Mouse (Mus musculus) liver, embryonic 16.5 days (tissue): Measurements from ENCODE around the gene Ccdc187. TPM values are rescaled to one million over a fixed set of nuclear protein-coding genes. Genes with fewer than 3 reads are reported as not detected.

Experiments used
- ATAC-seq: fragments of 200-750 bp; cut with Nextera tagmentation; 2 replicates; pipeline ENCODE4 v1.8.0; 2017; ENCODE audit warnings: low read depth, mild to moderate bottlenecking, moderate number of reproducible peaks, moderate library complexity
- H3K27ac ChIP-seq: fragments of 300-500 bp; sonication (generic); 2 replicates; pipeline ENCODE4 v1.5.1; 2014; ENCODE audit warnings: mild to moderate bottlenecking, low read length
- H3K27me3 ChIP-seq: fragments of 300-500 bp; sonication (generic); 2 replicates; pipeline ENCODE4 v1.6.1; 2014; ENCODE audit warnings: low read depth, low read length, mixed read lengths; ENCODE audit not compliant: control insufficient read depth, insufficient read depth
- H3K36me3 ChIP-seq: fragments of 300-500 bp; sonication (generic); 2 replicates; pipeline ENCODE4 v1.6.1; 2014; ENCODE audit warnings: mild to moderate bottlenecking; ENCODE audit not compliant: control insufficient read depth, insufficient read depth
- H3K4me1 ChIP-seq: fragments of 300-500 bp; sonication (generic); 2 replicates; pipeline ENCODE4 v1.6.1; 2014; ENCODE audit warnings: low read depth, low read length, mixed read lengths; ENCODE audit not compliant: control insufficient read depth
- H3K4me2 ChIP-seq: fragments of 300-500 bp; sonication (generic); 2 replicates; pipeline ENCODE4 v1.6.1; 2014; ENCODE audit warnings: low read depth, low read length, mixed read lengths
- H3K4me3 ChIP-seq: fragments of 300-500 bp; sonication (generic); 2 replicates; pipeline ENCODE4 v1.5.1; 2014; ENCODE audit warnings: low read depth, mild to moderate bottlenecking, low read length
- H3K9ac ChIP-seq: fragments of 300-500 bp; sonication (generic); 2 replicates; pipeline ENCODE4 v1.6.1; 2014; ENCODE audit warnings: low read depth, low read length
- H3K9me3 ChIP-seq: fragments of 300-500 bp; sonication (generic); replicated peaks from 2 replicates; pipeline ENCODE4 v1.6.1; 2016; ENCODE audit warnings: low read length; ENCODE audit not compliant: control insufficient read depth
- WGBS: fragments of 180-500 bp; shearing (Covaris S2); extraction: QIAGEN DNeasy Blood & Tissue Kit; methylation state at CpG from one replicate; pipeline ENCODE4 v1.1.7; 2014; ENCODE audit not compliant: insufficient replicate concordance; 5-methylcytosine and 5-hydroxymethylcytosine counted together
- polyA plus RNA-seq: library from polyadenylated mRNA; unstranded; fragments of >200 nt; fragmentation: Nextera tagmentation; extraction: Ambion mirVana; gene quantifications from 2 replicates; pipeline ENCODE4 v1.2.1, GENCODE M21; 2015

The Ccdc187 gene
- polyA plus RNA-seq, 1 experiment from 2014 or later: 0.05 TPM

GRCm38 (mm10) chr2:26240330-26240729 is 54.0 kb downstream of the Ccdc187 start:
- peaks cover 10% of the 10 kb centered on the region for H3K4me1 ChIP-seq
- no peaks in the 10 kb centered on the region for H3K9me3 ChIP-seq
- WGBS: 54% methylated on average over 9 of the region's 9 CpGs
- H3K4me3 ChIP-seq: no peak overlapping the region
- no peak overlapping the region for H3K27ac ChIP-seq
- no peak for ATAC-seq
- no peak overlapping the region for H3K9ac ChIP-seq
- no peaks in the 10 kb centered on the region for H3K27me3 ChIP-seq
- no peaks in the 10 kb centered on the region for H3K36me3 ChIP-seq
- H3K4me2 ChIP-seq: no peak overlapping the region

DNA sequence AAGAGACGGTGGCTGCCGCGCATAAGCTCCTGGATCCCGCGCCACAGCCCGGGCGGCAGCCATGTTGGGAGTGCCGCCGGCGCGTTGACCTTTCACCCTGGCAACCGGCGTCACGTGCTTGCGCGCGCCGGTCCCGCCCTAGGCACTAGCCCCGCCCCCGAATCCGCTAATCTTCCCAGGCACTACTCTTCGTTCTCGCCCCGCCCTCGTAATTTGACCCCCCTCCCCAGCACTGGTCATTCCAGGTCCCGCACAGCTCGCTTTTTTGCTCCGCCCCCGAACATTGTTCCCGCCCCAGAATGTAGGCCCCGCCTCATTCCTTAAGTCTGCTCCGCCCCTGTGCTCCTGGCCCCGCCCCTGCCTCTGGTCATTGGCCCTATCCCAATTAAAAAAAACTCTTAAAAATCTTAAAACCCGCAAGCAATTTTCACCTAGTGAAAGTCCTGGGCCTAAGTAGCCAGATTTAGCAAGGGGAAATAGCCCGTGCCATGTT is 57.0 kb downstream of the Ccdc187 start, which contains the start of gene Qsox2:
Gene Qsox2 (minus strand): TSS at position 236 of the 493 bp plus-strand sequence.
- Histone ChIP-seq H3K4me2 (peak within 1 kb of the TSS; percentile 91), H3K4me1 (peaks cover 13% of the 10 kb centered on the region), H3K9ac (peak within 1 kb of the TSS; percentile 89), H3K27me3 (no peaks in the 10 kb centered on the region), H3K36me3 (no peaks in the 10 kb centered on the region), H3K4me3 (peak within 1 kb of the TSS; percentile 92), H3K27ac (peak within 1 kb of the TSS; percentile 54), H3K9me3 (no peaks in the 10 kb centered on the region)
- ATAC-seq: peak; percentile 88
- WGBS: under 1% methylated on average over 35 of the region's 36 CpGs

- H3K4me1 ChIP-seq: peaks cover 13% of the 10 kb centered on the region
- 0% methylated on average over 46 of the region's 51 CpGs for WGBS
- H3K9ac ChIP-seq: peak overlapping the region; percentile 89
- no peaks in the 10 kb centered on the region for H3K27me3 ChIP-seq
- H3K4me3 ChIP-seq: peak overlapping the region; percentile 92
- peak overlapping the region; percentile 91 for H3K4me2 ChIP-seq
- H3K9me3 ChIP-seq: no peaks in the 10 kb centered on the region
- peak; percentile 40 for ATAC-seq
- no peaks in the 10 kb centered on the region for H3K36me3 ChIP-seq
- peak overlapping the region; percentile 54 for H3K27ac ChIP-seq
Observed at GRCm38 (mm10) chr2:26236681-26237289, 57.6 kb downstream of the Ccdc187 start.

- H3K27ac ChIP-seq: no peak overlapping the region
- H3K4me3 ChIP-seq: no peak overlapping the region
- H3K9ac ChIP-seq: no peak overlapping the region
- no peak for ATAC-seq
- no peaks in the 10 kb centered on the region for H3K27me3 ChIP-seq
- H3K36me3 ChIP-seq: no peaks in the 10 kb centered on the region
- peaks cover 13% of the 10 kb centered on the region for H3K4me1 ChIP-seq
- no peaks in the 10 kb centered on the region for H3K9me3 ChIP-seq
- WGBS: 56% methylated on average over 2 of the region's 2 CpGs
- H3K4me2 ChIP-seq: no peak overlapping the region
Observed at GRCm38 (mm10) chr2:26234771-26235170, 59.6 kb downstream of the Ccdc187 start.

DNA sequence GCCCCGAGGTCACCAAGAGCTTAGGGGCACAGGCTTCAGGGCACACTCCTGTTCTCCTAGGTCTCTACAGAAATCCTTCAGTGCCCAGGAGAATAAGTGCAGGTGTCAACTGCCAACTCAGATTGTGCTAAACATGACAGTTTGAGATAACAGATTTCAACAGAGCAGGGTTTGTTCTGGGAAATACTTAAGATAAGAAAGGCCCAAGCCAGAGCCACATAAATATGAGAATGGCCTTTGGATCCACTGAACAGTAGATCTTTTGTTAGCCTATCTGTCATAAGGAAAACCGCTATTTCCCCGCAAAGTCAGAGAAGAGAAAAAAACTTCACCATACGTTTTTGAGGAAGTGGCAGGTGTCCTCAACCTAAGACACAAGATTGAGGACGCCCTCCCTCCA is 60.1 kb downstream of the Ccdc187 start:
- Histone ChIP-seq H3K4me2 (no peak overlapping the region), H3K27me3 (no peaks in the 10 kb centered on the region), H3K4me1 (peaks cover 13% of the 10 kb centered on the region), H3K27ac (no peak overlapping the region), H3K9me3 (no peaks in the 10 kb centered on the region), H3K36me3 (no peaks in the 10 kb centered on the region), H3K4me3 (no peak overlapping the region), H3K9ac (no peak overlapping the region)
- WGBS: 32% methylated on average over 5 of the region's 5 CpGs
- no peak for ATAC-seq

- no peak for ATAC-seq
Observed at GRCm38 (mm10) chr2:26231366-26231765, 63.0 kb downstream of the Ccdc187 start.

DNA sequence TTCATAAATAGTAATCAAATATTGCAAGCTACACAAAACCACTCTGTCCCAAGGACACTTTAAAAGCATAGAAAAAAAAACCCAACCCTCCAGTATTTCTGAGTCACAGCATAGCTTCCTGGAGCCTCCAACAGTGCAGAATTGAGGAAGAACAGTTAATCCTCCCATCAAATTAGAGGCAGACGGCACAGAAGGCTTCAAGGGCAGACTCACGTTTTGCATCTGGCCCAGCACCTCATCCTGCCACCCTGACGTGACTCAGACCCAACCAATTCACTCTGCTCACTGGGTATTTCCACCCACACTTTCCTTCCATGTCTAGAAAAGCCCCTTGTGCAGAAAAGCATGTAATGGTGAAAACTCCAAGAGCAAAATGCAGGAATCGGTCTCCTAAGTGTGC is 64.1 kb downstream of the Ccdc187 start:
- no peak overlapping the region for H3K27ac ChIP-seq
- H3K4me1 ChIP-seq: peaks cover 4% of the 10 kb centered on the region; the same call in 1 of the 2 replicates
- H3K36me3 ChIP-seq: no peaks in the 10 kb centered on the region
- no peak overlapping the region for H3K4me2 ChIP-seq
- H3K9ac ChIP-seq: no peak overlapping the region
- H3K27me3 ChIP-seq: no peaks in the 10 kb centered on the region
- WGBS: 43% methylated on average over 4 of the region's 4 CpGs
- no peaks in the 10 kb centered on the region for H3K9me3 ChIP-seq
- ATAC-seq: no peak
- H3K4me3 ChIP-seq: no peak overlapping the region

More at GRCm38 (mm10) chr2:26231366-26231765, 63.0 kb downstream of the Ccdc187 start:
- H3K27ac ChIP-seq: no peak overlapping the region
- H3K27me3 ChIP-seq: no peaks in the 10 kb centered on the region
- no peaks in the 10 kb centered on the region for H3K36me3 ChIP-seq
- H3K9me3 ChIP-seq: no peaks in the 10 kb centered on the region
- no peak overlapping the region for H3K9ac ChIP-seq
- 67% methylated on average over 3 of the region's 3 CpGs for WGBS
- peaks cover 10% of the 10 kb centered on the region for H3K4me1 ChIP-seq
- H3K4me2 ChIP-seq: no peak overlapping the region
- no peak overlapping the region for H3K4me3 ChIP-seq

- ATAC-seq: peak; percentile 27; the same call in 1 of the 2 replicates
- Histone ChIP-seq H3K9ac (no peak overlapping the region), H3K27ac (no peak overlapping the region), H3K4me1 (no peaks in the 10 kb centered on the region), H3K27me3 (no peaks in the 10 kb centered on the region), H3K9me3 (no peaks in the 10 kb centered on the region), H3K36me3 (no peaks in the 10 kb centered on the region), H3K4me2 (no peak overlapping the region), H3K4me3 (no peak overlapping the region)
- 68% methylated on average over 1 of the region's 1 CpGs for WGBS
Observed at GRCm38 (mm10) chr2:26227788-26228187, 66.6 kb downstream of the Ccdc187 start.

DNA sequence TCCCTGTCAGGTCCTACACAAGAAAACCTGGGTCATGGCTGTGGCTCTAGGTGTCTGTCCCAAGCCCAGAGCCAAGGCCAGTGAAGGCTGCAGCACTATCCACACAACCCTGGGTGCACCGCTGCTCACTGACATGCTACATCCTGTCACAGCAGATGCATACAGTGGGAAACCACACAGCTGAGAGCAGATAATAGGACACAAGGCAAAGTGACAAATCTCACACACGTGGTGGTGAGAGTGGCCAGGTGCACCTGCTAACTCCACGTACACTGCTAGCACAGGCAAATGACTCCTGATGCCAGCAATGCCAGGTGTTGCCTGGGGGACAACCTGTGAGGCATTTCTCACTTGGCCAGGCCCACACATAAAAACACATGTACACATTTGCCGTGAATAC is 69.1 kb downstream of the Ccdc187 start:
- no peak overlapping the region for H3K4me3 ChIP-seq
- no peaks in the 10 kb centered on the region for H3K27me3 ChIP-seq
- H3K27ac ChIP-seq: no peak overlapping the region
- no peak overlapping the region for H3K4me2 ChIP-seq
- H3K9me3 ChIP-seq: no peaks in the 10 kb centered on the region
- no peak overlapping the region for H3K9ac ChIP-seq
- 55% methylated on average over 4 of the region's 4 CpGs for WGBS
- H3K36me3 ChIP-seq: no peaks in the 10 kb centered on the region
- H3K4me1 ChIP-seq: no peaks in the 10 kb centered on the region
- no peak for ATAC-seq
